Mouse (Mus musculus) right cerebral cortex, postnatal 14 days (tissue): ENCODE measurements at regions not wholly inside any gene's neighbourhood (a gene's known extent, or its start where the extent isn't known, plus 50 kb on each side); places are given as distances from the start of the nearest gene placed in this dataset.

ENCODE experiments used
- DNase-seq: peaks from one replicate; pipeline ENCODE4 v3.0.0; 2022

- DNase-seq: no peak
Observed at GRCm38 (mm10) chr9:34323571-34323970, 162.1 kb upstream of the Kirrel3 start.

GRCm38 (mm10) chr9:34328723-34329122 lies 157.0 kb upstream of the Kirrel3 start:
- DNase-seq: no peak

- DNase-seq: no peak
Observed at GRCm38 (mm10) chr9:34334112-34334511, 151.6 kb upstream of the Kirrel3 start.

GRCm38 (mm10) chr9:34334555-34335468 lies 150.9 kb upstream of the Kirrel3 start:
- DNase-seq: no peak

- DNase-seq: no peak
Observed at GRCm38 (mm10) chr9:34348442-34348841, 137.3 kb upstream of the Kirrel3 start.

- no peak for DNase-seq
Observed at GRCm38 (mm10) chr9:34349997-34350396, 135.7 kb upstream of the Kirrel3 start.

- DNase-seq: no peak
Observed at GRCm38 (mm10) chr9:34353744-34354143, 131.9 kb upstream of the Kirrel3 start.

- no peak for DNase-seq
Observed at GRCm38 (mm10) chr9:34354723-34355316, 130.9 kb upstream of the Kirrel3 start.

- DNase-seq: no peak
Observed at GRCm38 (mm10) chr9:34370686-34371398, 114.9 kb upstream of the Kirrel3 start.

GRCm38 (mm10) chr9:34375187-34375586 lies 110.5 kb upstream of the Kirrel3 start:
- no peak for DNase-seq

- no peak for DNase-seq
Observed at GRCm38 (mm10) chr9:34380008-34380407, 105.7 kb upstream of the Kirrel3 start.

GRCm38 (mm10) chr9:34381601-34382000 lies 104.1 kb upstream of the Kirrel3 start:
- DNase-seq: no peak

- DNase-seq: no peak
Observed at GRCm38 (mm10) chr9:34382208-34382607, 103.5 kb upstream of the Kirrel3 start.

- no peak for DNase-seq
Observed at GRCm38 (mm10) chr9:34386071-34386470, 99.6 kb upstream of the Kirrel3 start.

GRCm38 (mm10) chr9:34393042-34393441 lies 92.7 kb upstream of the Kirrel3 start:
- no peak for DNase-seq

GRCm38 (mm10) chr9:34395839-34396804 lies 89.6 kb upstream of the Kirrel3 start:
- DNase-seq: no peak

- no peak for DNase-seq
Observed at GRCm38 (mm10) chr9:34411699-34412098, 74.0 kb upstream of the Kirrel3 start.

GRCm38 (mm10) chr9:34416153-34416552 lies 69.5 kb upstream of the Kirrel3 start:
- DNase-seq: no peak

- no peak for DNase-seq
Observed at GRCm38 (mm10) chr9:34418100-34418499, 67.6 kb upstream of the Kirrel3 start.

- DNase-seq: no peak
Observed at GRCm38 (mm10) chr9:34421956-34422355, 63.7 kb upstream of the Kirrel3 start.

- no peak for DNase-seq
Observed at GRCm38 (mm10) chr9:34423062-34423461, 62.6 kb upstream of the Kirrel3 start.

- DNase-seq: no peak
Observed at GRCm38 (mm10) chr9:34426589-34426988, 59.1 kb upstream of the Kirrel3 start.
